Mouse (Mus musculus) hindlimb bud, embryonic 11.5 days (tissue): ENCODE data around the gene Sox12.
A peak's percentile ranks its signal among the peaks of the same experiment; 100 is the strongest.

Experiments used
- DNase-seq: peaks from one replicate; pipeline ENCODE4 v3.0.0-alpha.2; 2012; ENCODE audit warnings: low read depth, low spot score; ENCODE audit errors: extremely low spot score

Sox12 gene

GRCm38 (mm10) chr2:152409781-152410180 is 11.9 kb upstream of the Sox12 start:
- DNase-seq = no peak

DNA sequence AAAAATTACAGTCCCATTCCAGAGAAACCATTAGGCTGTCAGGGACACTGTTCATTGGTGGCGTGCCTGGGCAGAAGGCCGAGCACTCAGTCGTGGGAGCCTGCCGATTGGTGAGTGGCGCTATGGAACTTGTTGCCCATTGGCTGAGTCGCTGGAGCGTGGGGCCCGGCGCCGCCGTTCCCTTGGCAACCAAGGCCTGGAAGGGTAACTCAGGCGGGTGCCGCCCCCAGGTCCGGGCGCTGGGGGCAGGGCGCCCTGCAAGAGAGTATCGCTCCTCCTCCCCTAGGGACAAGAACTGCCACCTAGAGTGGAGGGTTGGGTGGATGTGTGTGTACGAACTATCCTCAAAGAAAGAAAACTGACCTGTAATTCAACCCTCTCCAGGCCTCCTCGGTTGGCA is 8.3 kb upstream of the Sox12 start:
- no peak for DNase-seq

DNA sequence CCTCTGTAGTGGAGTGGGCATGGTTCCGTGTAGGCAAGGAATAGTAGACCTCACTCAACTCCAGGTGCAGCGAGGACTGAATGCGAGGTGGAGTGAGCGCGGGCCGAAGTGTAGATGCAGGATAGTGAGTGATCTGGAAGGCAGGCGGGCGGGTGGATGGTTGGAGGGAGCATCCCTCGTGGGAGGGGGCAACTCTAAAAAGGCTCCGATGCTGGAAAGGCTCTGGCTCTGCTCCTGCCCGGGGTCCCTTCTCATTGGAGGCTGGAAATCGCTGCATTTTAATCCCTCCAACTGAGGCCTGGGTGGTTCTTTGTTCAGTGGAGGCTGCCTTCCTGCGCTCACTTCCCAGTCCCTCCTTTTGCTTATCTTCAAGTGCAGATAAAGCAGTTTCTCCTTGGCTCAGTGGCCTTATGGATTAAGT is 1.3 kb upstream of the Sox12 start:
- no peak for DNase-seq

DNA sequence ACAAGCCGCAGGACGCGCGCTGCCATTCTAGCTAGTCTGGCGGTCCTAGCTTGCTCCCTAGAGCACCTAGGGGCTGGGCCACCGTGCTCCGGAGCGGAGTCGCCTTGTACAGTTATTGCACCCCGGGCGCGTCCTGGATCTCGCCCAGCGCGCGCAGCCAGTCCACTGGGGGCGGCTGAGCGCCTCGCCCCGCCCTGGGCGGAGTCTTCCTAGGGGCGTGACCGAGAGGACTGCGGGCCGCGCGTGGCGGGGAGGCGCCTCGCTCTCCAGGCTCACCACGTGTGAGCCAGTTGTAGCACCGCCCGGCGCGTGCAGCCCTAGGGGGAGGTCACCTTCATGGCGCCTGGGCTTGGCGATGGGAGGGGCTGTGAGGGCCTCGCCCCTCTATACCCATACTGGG is 828 bp upstream of the Sox12 start:
- no peak for DNase-seq

DNA sequence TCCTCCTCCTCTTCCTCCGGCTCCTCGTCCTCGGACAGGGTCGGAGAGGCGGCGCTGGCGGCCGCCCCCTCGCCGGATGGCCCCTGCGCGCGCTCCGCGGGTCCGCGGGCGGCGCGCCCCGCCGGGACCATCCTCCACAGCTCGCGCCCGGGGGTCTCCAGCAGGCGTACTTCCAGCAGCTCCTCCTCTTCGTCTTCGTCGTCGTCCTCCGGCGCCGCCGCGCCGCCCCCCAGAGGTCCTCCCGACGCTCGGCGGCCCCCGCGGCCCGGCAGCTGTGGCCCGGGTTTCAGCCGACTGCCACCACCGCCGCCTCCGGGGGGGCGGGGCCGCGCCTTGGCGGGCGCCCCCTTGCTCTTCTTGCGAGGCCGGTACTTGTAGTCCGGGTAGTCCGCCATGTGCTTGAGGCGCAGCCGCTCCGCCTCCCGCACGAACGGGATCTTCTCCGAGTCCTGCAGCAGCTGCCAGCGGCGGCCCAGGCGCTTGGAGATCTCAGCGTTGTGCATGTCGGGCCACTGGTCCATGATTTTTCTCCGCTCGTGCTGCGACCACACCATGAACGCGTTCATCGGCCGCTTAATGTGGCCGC is 766 bp downstream of the Sox12 start:
- DNase-seq = no peak

DNA sequence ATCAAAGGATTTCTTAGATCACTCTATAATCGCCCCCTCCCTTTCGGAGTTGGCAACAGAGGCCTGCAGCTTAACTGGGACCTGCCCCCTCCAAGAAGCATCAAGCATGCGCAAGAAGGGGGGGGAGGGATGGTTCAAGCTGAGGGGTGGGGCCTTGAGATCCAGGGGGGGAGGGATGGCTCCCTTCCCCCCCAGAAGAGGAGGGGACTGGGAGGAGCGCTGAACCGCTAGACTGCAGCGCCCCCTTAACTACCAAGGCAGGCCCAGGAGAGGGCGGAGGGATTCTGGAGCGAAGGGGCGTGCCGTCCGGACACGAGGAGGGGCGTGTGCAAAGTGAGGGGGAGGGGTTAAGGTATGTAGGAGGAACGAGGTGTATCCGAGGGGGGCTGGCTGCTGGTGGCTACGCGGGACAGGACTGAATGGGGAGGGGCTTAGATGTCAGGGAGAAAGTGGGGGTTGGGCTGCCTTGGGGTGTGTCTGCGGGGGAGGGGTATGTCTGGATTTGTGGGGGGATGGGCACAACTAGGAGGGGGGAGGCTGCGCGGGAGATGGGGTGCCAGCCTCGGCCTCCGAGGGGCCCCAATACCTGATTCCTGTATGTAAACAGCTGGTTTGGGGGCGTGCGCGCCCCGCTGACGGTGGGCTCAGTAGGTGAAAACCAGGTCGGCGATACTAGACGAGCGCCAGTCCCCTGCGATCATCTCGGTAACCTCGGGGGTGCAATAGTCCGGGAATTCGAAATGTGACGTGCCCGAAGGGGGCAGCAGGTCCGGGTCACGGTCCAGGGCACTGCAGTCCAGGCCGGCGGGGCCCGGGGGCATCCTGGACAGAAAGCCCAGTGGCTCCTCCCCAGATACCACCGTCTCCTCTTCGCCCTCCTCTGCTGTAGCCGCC is 1.5 kb downstream of the Sox12 start:
- DNase-seq = no peak

DNA sequence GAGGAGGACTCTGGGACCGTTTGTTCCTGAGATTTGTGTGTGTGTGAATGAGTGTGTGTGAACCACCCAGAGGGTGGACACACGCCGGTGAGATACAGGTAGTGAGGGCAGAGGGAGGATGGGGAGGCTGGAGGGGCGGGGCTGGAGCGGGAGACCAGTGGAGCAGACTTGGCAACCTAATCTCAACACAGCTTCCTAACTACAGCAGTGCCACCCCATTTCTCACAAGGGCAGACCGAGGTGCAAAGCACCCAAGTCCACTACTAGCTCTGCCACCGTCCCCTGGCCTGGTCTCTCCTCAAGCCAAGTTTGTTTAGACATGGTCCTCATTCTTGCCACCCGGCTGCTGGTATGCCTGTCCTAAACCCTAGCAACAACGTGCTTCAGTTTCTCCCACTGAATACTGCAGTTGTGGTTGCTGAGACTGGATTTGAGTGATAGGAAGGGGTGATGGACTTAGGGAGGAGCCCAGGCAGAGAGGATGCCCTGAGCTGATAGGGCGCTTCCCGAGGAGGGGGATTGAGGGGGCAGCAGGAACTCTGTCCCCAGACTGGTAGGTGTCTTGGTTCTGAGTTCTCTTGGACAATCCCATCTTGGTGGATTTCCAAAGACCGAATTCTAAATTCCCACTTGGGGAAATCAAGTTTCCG is 2.5 kb downstream of the Sox12 start:
- DNase-seq = no peak

GRCm38 (mm10) chr2:152393225-152394017 is 4.4 kb downstream of the Sox12 start:
- DNase-seq = no peak

DNA sequence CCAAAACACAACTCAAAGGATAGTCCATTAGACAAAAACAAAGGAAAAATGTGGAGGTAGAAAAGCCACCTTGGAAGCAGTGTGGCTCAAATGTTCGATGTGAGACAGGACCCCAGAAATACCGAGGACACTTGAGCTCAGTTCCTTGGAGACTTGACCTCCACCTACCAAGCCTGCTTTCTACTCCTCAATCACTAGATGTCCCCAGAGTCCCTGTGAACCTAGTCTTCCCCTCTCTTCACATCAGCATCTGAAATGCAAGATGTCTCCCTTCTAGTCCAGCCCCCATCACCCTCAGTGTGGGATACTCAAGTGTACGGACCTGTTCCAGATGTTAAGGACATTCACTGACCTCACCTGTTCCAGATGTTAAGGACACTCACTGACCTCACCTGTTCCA is 5.1 kb downstream of the Sox12 start:
- DNase-seq = no peak

DNA sequence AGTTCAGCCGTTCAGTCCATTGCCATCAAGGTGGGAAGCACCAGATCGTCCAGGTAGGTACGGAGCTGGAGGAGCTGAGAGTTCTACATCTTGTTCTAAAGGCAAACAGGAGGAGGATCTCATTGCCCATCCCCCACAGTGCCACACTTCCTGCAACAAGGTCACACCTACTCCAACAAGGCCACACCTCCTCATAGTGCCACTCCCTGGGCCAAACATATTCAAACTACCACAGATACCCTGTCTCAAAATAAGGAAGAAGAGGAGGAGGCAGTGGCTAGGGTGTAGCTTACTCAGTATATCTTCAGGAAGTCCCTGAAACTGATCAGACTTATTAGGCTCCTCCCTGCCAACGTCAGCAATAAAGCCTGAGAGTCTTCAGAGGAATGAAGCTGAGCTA is 13.7 kb downstream of the Sox12 start:
- no peak for DNase-seq

GRCm38 (mm10) chr2:152376345-152376741 is 21.5 kb downstream of the Sox12 start, which contains the start of gene Nrsn2:
Gene Nrsn2 (minus strand): TSS chr2:152376638.
- no peak for DNase-seq

DNA sequence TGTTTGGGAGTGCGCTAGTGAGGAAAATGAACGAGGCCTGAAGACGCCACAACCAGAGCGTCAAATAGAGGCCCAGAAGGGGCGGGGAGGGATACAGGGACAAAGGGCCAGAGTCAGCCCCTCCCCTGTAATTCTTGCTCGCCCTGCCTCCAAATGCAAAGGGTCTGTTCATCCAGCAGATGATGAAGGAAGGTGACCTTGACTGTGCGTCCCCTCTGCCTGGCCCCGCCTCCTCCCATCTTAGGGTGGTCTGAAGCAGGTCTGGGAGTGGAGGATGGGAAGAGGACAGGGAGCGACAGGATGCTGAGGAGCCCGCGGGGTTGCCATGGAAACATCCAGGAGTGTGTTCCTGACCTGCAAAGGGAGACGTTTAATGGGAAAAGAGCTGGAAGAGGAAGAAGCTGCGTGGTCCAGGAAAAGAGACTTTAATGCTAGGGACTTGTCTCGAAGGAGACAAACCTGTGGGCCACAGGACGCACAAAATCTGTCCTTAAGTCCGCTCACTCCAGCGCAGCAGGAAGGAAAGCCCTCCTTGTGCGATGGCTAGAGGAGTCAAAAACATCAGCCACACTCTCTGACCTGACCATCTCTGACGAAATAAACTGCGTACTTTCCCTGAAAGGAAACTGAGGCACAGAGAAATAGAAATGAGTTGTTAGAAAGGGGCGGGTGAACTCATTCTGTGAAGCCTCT is 22.1 kb downstream of the Sox12 start:
- no peak for DNase-seq

DNA sequence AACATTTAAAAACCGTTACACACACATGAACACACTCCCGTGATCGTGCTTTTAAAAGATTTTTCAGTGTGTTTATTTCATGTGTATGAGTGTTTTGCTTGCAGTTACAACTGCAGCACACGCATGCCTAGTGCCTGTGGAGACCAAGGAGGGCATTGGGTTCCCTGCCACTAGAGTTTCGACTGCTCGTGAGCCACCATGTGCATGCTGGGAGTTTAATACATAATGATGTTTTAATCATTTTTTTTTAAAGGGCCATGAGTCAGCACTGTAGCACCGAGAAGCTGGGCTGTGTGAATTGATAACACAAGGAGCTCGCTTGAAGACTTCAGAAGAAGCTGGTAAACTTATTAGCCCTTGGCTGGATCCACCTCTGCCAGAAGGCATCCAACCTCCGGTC is 24.3 kb downstream of the Sox12 start:
- DNase-seq = no peak

DNA sequence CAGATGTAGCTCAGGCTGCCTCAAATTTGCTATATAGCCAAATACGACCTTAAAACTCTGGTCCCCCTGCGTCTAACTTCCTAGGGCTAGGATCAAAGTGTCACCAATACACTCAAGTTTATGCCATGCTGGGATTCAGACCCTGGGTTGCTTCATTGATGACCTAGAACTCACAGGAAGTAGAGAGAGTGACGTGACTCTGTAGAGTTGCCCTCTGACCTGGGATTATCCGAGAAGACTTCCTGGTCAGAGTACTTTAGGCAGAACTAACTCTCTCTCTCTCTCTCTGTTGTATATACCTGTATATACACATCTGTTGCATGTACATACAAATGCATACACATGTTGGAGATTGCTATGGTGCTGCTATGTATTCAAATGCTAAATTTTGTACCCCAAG is 25.2 kb downstream of the Sox12 start:
- no peak for DNase-seq

DNA sequence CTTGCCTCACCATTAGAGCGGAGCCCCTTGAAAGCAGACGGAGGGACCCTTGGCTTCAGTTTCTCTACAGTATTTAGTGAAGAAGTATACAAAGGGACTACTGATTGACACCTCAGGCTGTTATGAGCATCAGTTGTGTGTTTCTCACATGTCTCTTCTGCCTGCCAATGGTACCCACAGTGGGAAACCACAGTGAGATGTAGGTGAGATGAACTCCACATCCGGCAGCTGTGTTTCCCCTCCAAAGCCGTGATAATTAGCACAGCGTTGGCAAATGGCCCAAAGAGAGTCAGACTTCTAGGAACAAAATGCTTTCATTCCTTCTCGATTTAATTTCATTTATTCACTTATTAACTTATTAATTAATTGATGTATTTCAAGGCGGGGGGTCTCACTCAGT is 25.8 kb downstream of the Sox12 start:
- DNase-seq = no peak

DNA sequence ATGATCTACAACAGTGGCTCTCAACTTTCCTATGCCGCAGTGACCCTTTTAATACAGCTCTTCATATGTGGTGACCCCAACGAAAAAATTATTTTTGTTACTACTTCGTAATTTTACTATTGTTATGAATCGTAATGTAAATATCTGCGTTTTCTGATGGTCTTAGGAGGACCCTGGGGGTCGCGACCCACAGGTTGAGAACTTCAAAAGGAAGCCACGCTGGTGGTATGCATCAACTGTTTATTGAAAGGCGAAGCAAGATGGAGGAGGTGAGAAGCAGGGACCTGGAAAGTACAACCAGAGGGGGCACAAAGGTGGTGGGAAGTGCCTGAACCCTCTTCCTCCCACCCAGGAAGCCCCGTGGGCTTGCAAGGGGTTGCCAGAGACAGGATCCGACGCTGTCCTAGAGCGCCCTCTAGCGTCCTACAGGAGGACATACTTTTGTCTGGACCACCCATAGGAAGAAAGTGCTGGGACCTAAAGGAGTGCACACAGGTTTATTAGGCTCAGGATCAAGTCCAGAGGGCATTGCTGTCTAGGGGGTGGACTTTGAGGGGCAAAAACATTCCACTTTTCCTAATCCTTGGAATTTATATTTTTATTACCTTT is 29.2 kb downstream of the Sox12 start:
- DNase-seq = peak; percentile 42

DNA sequence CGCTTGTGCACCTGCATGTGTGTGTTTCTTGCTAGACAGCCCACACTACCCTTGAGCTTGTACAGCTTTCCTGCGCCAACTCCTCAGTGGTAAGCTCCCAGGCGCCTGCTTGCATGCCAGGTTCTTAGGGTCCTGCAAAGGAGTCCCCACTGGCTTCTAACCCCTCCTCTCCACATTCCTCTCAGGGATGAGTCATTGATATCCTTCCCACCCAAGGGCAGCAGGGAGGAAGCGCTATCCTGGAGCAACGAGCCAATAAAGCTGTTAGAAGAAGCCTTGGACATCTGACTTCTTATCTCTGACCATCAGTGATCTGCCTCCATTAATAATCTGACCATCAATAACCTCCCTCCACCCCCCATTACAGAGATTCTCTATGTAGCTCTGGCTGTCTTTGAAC is 29.9 kb downstream of the Sox12 start:
- DNase-seq = no peak

DNA sequence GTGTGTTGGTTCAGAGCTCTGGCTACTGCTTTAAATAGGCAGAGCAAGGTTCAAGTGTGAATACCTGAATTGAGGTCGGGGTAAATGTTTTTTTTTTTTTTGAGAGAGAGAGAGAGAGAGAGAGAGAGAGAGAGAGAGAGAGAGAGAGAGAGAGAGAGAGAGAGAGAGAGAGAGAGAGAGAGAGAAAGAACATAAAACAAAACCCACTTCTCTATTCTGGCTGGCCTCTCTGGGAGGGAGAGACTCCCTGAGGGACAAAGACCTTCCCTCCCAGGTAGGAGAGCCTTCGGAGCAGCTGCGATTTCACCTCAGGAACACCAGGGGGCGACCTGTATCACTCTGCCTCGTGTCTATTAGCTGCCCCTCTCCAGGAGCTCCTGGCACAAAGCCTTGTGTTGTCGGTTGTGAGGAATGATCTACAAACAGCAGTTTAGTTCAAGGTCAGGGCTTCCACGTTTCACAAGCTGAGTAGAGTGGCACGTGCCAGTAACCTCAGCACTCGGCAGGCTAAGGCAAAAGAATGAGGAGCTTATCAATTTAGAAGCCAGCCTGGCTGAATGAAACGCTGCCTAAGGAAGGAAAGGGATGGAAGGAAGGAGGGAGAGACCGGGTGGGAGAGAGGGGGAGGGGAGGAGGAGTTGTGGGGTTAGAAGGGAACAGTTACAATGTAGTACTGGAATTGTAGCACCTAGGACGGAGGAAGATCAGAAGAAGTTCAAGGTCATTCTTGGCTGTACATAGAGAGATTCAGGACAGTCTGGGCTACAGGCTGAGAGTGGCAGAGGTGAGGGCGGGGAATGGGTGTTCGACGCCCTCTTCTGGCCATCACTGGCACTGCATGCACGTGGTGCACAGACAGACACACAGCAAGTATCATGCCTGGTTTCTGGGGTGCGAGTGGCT is 34.4 kb downstream of the Sox12 start:
- DNase-seq = peak; percentile 61

DNA sequence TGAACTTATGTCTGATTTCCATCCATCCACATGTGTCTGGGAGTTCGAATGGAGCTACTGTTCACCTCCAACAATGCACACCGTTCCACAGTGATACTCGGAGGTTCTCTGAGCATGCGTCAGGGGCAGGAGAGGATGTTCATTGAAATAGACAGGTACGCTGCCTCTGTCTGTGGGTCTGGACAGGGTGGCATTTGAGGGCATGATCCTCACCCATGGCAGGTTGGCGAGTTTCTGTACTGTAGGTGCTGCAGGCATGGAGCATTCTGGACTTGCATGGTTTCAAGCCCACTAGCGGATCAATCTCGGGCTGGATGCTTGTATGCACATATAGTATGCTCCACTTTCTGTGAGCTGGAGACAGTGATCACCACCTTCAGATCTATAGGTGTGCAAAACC is 36.7 kb downstream of the Sox12 start:
- DNase-seq = no peak
